Mouse (Mus musculus) liver, embryonic 16.5 days (tissue): ENCODE data around the gene Atp5b. TPM values are rescaled to one million over a fixed set of nuclear protein-coding genes. Genes with fewer than 3 reads are reported as not detected.
"Not testable (repeated sequence)": the region's sequence is repeated elsewhere in the genome, so short reads cannot be mapped to it uniquely, and the experiment has no call there.

ENCODE experiments used
- ATAC-seq: fragments of 200-750 bp; cut with Nextera tagmentation; 2 replicates; pipeline ENCODE4 v1.8.0; 2017; ENCODE audit warnings: low read depth, mild to moderate bottlenecking, moderate number of reproducible peaks, moderate library complexity
- H3K27ac ChIP-seq: fragments of 300-500 bp; sonication (generic); 2 replicates; pipeline ENCODE4 v1.5.1; 2014; ENCODE audit warnings: mild to moderate bottlenecking, low read length
- H3K27me3 ChIP-seq: fragments of 300-500 bp; sonication (generic); 2 replicates; pipeline ENCODE4 v1.6.1; 2014; ENCODE audit warnings: low read depth, low read length, mixed read lengths; ENCODE audit not compliant: control insufficient read depth, insufficient read depth
- H3K36me3 ChIP-seq: fragments of 300-500 bp; sonication (generic); 2 replicates; pipeline ENCODE4 v1.6.1; 2014; ENCODE audit warnings: mild to moderate bottlenecking; ENCODE audit not compliant: control insufficient read depth, insufficient read depth
- H3K4me1 ChIP-seq: fragments of 300-500 bp; sonication (generic); 2 replicates; pipeline ENCODE4 v1.6.1; 2014; ENCODE audit warnings: low read depth, low read length, mixed read lengths; ENCODE audit not compliant: control insufficient read depth
- H3K4me2 ChIP-seq: fragments of 300-500 bp; sonication (generic); 2 replicates; pipeline ENCODE4 v1.6.1; 2014; ENCODE audit warnings: low read depth, low read length, mixed read lengths
- H3K4me3 ChIP-seq: fragments of 300-500 bp; sonication (generic); 2 replicates; pipeline ENCODE4 v1.5.1; 2014; ENCODE audit warnings: low read depth, mild to moderate bottlenecking, low read length
- H3K9ac ChIP-seq: fragments of 300-500 bp; sonication (generic); 2 replicates; pipeline ENCODE4 v1.6.1; 2014; ENCODE audit warnings: low read depth, low read length
- H3K9me3 ChIP-seq: fragments of 300-500 bp; sonication (generic); replicated peaks from 2 replicates; pipeline ENCODE4 v1.6.1; 2016; ENCODE audit warnings: low read length; ENCODE audit not compliant: control insufficient read depth
- WGBS: fragments of 180-500 bp; shearing (Covaris S2); extraction: QIAGEN DNeasy Blood & Tissue Kit; methylation state at CpG from one replicate; pipeline ENCODE4 v1.1.7; 2014; ENCODE audit not compliant: insufficient replicate concordance; 5-methylcytosine and 5-hydroxymethylcytosine counted together
- polyA plus RNA-seq: library from polyadenylated mRNA; unstranded; fragments of >200 nt; fragmentation: Nextera tagmentation; extraction: Ambion mirVana; gene quantifications from 2 replicates; pipeline ENCODE4 v1.2.1, GENCODE M21; 2015

Atp5b gene
- polyA plus RNA-seq, 1 experiment from 2014 or later, result 1,845 TPM

- H3K4me3 ChIP-seq, result peak overlapping the region; percentile 93
- ATAC-seq, result peak; percentile 47
- H3K4me2 ChIP-seq, result peak overlapping the region; percentile 99
- no peaks in the 10 kb centered on the region for H3K9me3 ChIP-seq
- under 1% methylated on average over 58 of the region's 62 CpGs for WGBS
- peaks cover 3% of the 10 kb centered on the region; the same call in 1 of the 2 replicates for H3K36me3 ChIP-seq
- H3K4me1 ChIP-seq, result peaks cover 30% of the 10 kb centered on the region
- peak overlapping the region; percentile 91 for H3K9ac ChIP-seq
- H3K27me3 ChIP-seq, result no peaks in the 10 kb centered on the region
- H3K27ac ChIP-seq, result peak overlapping the region; percentile 97
These were observed 23.7 kb upstream of the Atp5b start for GRCm38 (mm10) chr10:128059207-128059981.

- H3K27ac ChIP-seq, result peak overlapping the region; percentile 51; the same call in 1 of the 2 replicates
- peak overlapping the region; percentile 99 for H3K4me2 ChIP-seq
- peaks cover 30% of the 10 kb centered on the region for H3K4me1 ChIP-seq
- WGBS, result 38% methylated on average over 5 of the region's 5 CpGs
- peaks cover 3% of the 10 kb centered on the region; the same call in 1 of the 2 replicates for H3K36me3 ChIP-seq
- peak overlapping the region; percentile 91; the same call in 1 of the 2 replicates for H3K9ac ChIP-seq
- H3K9me3 ChIP-seq, result no peaks in the 10 kb centered on the region
- peak overlapping the region; percentile 93 for H3K4me3 ChIP-seq
- H3K27me3 ChIP-seq, result no peaks in the 10 kb centered on the region
- ATAC-seq, result no peak
These were observed 22.0 kb upstream of the Atp5b start for GRCm38 (mm10) chr10:128061109-128061508.

- Histone ChIP-seq H3K4me1 (peaks cover 30% of the 10 kb centered on the region), H3K27me3 (no peaks in the 10 kb centered on the region), H3K27ac (0 out of 2 replicates have a peak overlapping the region, but pooled peaks have one; percentile 24), H3K9ac (no peak overlapping the region), H3K36me3 (peaks cover 3% of the 10 kb centered on the region; the same call in 1 of the 2 replicates), H3K4me2 (peak overlapping the region; percentile 45), H3K4me3 (0 out of 2 replicates have a peak overlapping the region, but pooled peaks have one; percentile 5), H3K9me3 (no peaks in the 10 kb centered on the region)
- 67% methylated on average over 6 of the region's 6 CpGs for WGBS
- no peak for ATAC-seq
These were observed 20.7 kb upstream of the Atp5b start for GRCm38 (mm10) chr10:128062221-128062989.

GRCm38 (mm10) chr10:128066072-128066471 is 17.0 kb upstream of the Atp5b start:
- no peaks in the 10 kb centered on the region; the same call in 1 of the 2 replicates for H3K9me3 ChIP-seq
- H3K27me3 ChIP-seq, result no peaks in the 10 kb centered on the region
- H3K4me2 ChIP-seq, result no peak overlapping the region
- H3K4me3 ChIP-seq, result no peak overlapping the region
- no peak for ATAC-seq
- H3K4me1 ChIP-seq, result peaks cover 28% of the 10 kb centered on the region
- H3K36me3 ChIP-seq, result peaks cover 24% of the 10 kb centered on the region
- no peak overlapping the region for H3K9ac ChIP-seq
- H3K27ac ChIP-seq, result no peak overlapping the region
- 75% methylated on average over 5 of the region's 5 CpGs for WGBS

GRCm38 (mm10) chr10:128069201-128069600 is 13.9 kb upstream of the Atp5b start:
- no peak overlapping the region; the same call in 1 of the 2 replicates for H3K9ac ChIP-seq
- 48% methylated on average over 4 of the region's 4 CpGs for WGBS
- no peaks in the 10 kb centered on the region; the same call in 1 of the 2 replicates for H3K9me3 ChIP-seq
- peaks cover 8% of the 10 kb centered on the region for H3K4me1 ChIP-seq
- H3K36me3 ChIP-seq, result peaks cover 38% of the 10 kb centered on the region
- ATAC-seq, result peak; percentile 54; the same call in 1 of the 2 replicates
- H3K4me3 ChIP-seq, result no peak overlapping the region
- H3K4me2 ChIP-seq, result no peak overlapping the region
- peak overlapping the region; percentile 76; the same call in 1 of the 2 replicates for H3K27ac ChIP-seq
- H3K27me3 ChIP-seq, result no peaks in the 10 kb centered on the region

GRCm38 (mm10) chr10:128070432-128070831 is 12.6 kb upstream of the Atp5b start:
- peaks cover 39% of the 10 kb centered on the region for H3K36me3 ChIP-seq
- H3K27me3 ChIP-seq, H3K9ac ChIP-seq, H3K9me3 ChIP-seq, H3K4me1 ChIP-seq, ATAC-seq, H3K27ac ChIP-seq, H3K4me2 ChIP-seq, H3K4me3 ChIP-seq: not testable (repeated sequence)
- 92% methylated on average over 2 of the region's 2 CpGs for WGBS

- not testable (repeated sequence) for H3K27me3 ChIP-seq, H3K4me2 ChIP-seq, H3K9ac ChIP-seq, H3K4me3 ChIP-seq, H3K4me1 ChIP-seq, H3K27ac ChIP-seq, H3K9me3 ChIP-seq, ATAC-seq
- 82% methylated on average over 5 of the region's 5 CpGs for WGBS
- peaks cover 13% of the 10 kb centered on the region for H3K36me3 ChIP-seq
These were observed 4.8 kb upstream of the Atp5b start for GRCm38 (mm10) chr10:128078269-128078668.

GRCm38 (mm10) chr10:128080496-128080895 is 2.6 kb upstream of the Atp5b start:
- H3K9ac ChIP-seq, result no peak overlapping the region
- no peaks in the 10 kb centered on the region for H3K9me3 ChIP-seq
- no peak for ATAC-seq
- H3K36me3 ChIP-seq, result peaks cover 11% of the 10 kb centered on the region
- no peaks in the 10 kb centered on the region for H3K27me3 ChIP-seq
- H3K4me3 ChIP-seq, result no peak overlapping the region
- peaks cover 21% of the 10 kb centered on the region for H3K4me1 ChIP-seq
- H3K27ac ChIP-seq, result no peak overlapping the region
- WGBS, result 56% methylated on average over 1 of the region's 1 CpGs
- H3K4me2 ChIP-seq, result no peak overlapping the region
